Mouse (Mus musculus) olfactory bulb, adult 2 months (tissue): ENCODE results near the gene Efna2.

Source experiments
- CTCF ChIP-seq: fragments of 200-500 bp; IDR thresholded peaks from 2 replicates; pipeline ENCODE4 v1.5.1; 2012; ENCODE audit warnings: low read depth, mild to moderate bottlenecking, low read length, moderate library complexity; ENCODE audit not compliant: insufficient read depth
- POLR2A ChIP-seq: fragments of 200-500 bp; IDR thresholded peaks from 2 replicates; pipeline ENCODE4 v1.6.1; 2012; ENCODE audit warnings: mild to moderate bottlenecking, low read depth, low read length, moderate library complexity; ENCODE audit not compliant: insufficient read depth

- TF ChIP-seq CTCF (no peak), POLR2A (no peak)
Observed at GRCm38 (mm10) chr10:80152071-80152872, 27.0 kb upstream of the Efna2 start.
